Mouse (Mus musculus): ENCODE measurements around the gene Olfr491. TPM values are rescaled to one million over a fixed set of nuclear protein-coding genes. Genes with fewer than 3 reads are reported as not detected.

The Olfr491 gene
- polyA plus RNA-seq (2012; rRNA removed; ENCODE audit: low replicate concordance): not detected in 2 replicates

DNA sequence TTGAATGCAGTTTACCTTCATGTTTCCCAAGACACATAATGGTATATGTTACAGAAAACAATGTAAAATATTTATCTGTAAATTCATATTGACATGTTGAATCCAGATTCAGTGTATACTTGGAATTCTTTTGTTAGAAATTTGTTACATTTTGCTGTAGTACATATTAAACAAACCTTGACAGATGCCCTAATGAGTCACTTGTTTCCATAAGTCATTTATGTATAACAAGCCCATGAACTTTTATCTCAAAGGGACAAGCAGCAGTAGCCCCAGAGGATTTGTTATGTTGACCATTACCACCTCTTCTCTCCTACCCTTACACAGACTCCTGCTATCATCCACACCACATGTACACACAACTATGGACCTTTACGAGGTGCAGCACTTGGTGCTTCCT is at the start of gene Olfr491:
TSS of gene Olfr491 (plus strand) at position 301 of the 400 bp plus-strand sequence.

DNA sequence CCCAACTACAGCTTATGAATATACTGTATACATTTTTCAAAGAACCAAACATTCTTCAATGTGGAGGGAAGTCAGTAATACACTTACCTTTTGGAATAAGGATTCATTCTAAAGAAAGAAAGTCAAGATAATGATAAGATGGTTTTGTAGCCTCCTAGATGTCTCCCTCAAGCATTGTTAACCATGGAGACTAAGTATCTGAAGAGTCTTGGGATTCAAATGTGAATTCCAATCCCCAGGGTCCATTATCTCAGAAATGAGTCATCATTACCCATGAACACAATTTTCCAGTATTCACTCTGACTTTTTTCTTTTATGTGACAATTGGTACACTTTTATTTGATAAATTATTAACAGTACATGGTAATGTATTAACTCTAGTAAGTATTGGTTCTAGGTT is 24.4 kb upstream of the Olfr491 start, which contains the start of gene Olfr490:
TSS of gene Olfr490 (minus strand) at position 101 of the 400 bp plus-strand sequence.

DNA sequence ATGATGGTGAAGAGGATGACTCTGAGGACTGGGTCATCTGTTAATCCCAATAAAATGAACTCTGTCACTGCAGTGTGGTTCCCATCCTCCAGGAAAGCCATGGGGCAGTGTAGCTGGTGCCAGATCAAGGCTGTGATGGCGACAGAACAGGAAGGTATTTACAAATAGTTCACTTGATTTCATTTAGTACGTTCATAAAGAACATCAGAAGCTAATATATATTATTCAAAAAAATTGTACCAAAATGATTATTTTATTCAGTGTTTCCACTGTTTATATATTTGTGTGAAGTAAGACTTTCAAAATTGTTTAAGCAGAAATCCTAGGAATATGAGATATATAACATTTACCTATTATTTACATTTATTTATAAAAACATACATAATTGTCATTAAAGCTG is 10.3 kb downstream of the Olfr491 start, which contains the start of gene Olfr492:
TSS of gene Olfr492 (minus strand) at position 101 of the 400 bp plus-strand sequence.

DNA sequence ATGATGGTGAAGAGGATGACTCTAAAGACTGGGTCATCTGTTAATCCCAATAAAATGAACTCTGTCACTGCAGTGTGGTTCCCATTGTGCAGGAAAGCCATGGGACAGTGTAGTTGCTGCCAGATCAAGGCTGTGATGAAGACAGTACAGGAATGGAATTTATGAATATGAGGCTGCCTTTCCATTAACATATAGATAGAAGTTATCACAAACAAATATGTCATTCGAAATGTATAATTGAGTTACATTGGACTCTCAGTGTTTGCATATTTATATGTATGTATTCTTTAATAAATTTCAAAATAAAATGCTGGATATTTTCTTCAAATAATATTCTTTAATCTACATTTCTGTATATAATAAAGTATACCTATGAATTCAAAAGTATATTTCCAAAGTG is 33.6 kb downstream of the Olfr491 start, which contains the start of gene Olfr493:
TSS of gene Olfr493 (minus strand) at position 101 of the 400 bp plus-strand sequence.

DNA sequence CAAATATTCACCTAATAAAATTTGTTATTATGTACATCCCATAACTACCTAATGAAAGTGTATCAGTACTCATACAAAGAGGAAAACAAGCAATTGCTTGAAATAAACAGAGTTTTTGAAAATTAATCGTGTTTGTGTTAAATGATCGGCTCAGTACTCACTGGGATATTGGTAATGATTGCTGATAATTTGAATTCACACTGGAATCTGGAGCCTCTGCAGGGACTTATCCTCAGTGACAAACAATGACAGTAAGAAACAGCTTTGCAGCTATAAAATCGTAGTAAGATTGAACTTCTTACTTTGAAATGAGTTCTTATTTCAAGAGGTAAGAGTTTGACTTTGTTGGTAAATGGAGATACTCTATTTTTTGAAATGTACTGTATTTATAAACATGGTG is 51.8 kb downstream of the Olfr491 start, which contains the start of gene Olfr494:
TSS of gene Olfr494 (plus strand) at position 301 of the 400 bp plus-strand sequence.

Other genes starting within 250 kb of the Olfr491 start
- not detected in 2 replicates for gene Olfr480, start 246.1 kb upstream of the Olfr491 start, polyA plus RNA-seq (2012; rRNA removed; ENCODE audit: low replicate concordance)
- gene Olfr481, start 233.6 kb upstream of the Olfr491 start, polyA plus RNA-seq (2012; rRNA removed; ENCODE audit: low replicate concordance): not detected in 2 replicates
- not detected in 2 replicates for gene Olfr482, start 215.9 kb upstream of the Olfr491 start, polyA plus RNA-seq (2012; rRNA removed; ENCODE audit: low replicate concordance)
- not detected in 2 replicates for gene Olfr483, start 212.6 kb upstream of the Olfr491 start, polyA plus RNA-seq (2012; rRNA removed; ENCODE audit: low replicate concordance)
- not detected in 2 replicates for gene Olfr484, start 186.0 kb upstream of the Olfr491 start, polyA plus RNA-seq (2012; rRNA removed; ENCODE audit: low replicate concordance)
- not detected in 2 replicates for gene Olfr485, start 153.6 kb upstream of the Olfr491 start, polyA plus RNA-seq (2012; rRNA removed; ENCODE audit: low replicate concordance)
- gene Olfr486, start 140.7 kb upstream of the Olfr491 start, polyA plus RNA-seq (2012; rRNA removed; ENCODE audit: low replicate concordance): not detected in 2 replicates
- not detected in 2 replicates for gene Olfr487, start 98.8 kb upstream of the Olfr491 start, polyA plus RNA-seq (2012; rRNA removed; ENCODE audit: low replicate concordance)
- not detected in 2 replicates for gene Olfr488, start 55.1 kb upstream of the Olfr491 start, polyA plus RNA-seq (2012; rRNA removed; ENCODE audit: low replicate concordance)
- not detected in 2 replicates for gene Olfr490, start 24.5 kb upstream of the Olfr491 start, polyA plus RNA-seq (2012; rRNA removed; ENCODE audit: low replicate concordance)
- not detected in 2 replicates for gene Olfr492, start 10.2 kb downstream of the Olfr491 start, polyA plus RNA-seq (2012; rRNA removed; ENCODE audit: low replicate concordance)
- gene Olfr493, start 33.5 kb downstream of the Olfr491 start, polyA plus RNA-seq (2012; rRNA removed; ENCODE audit: low replicate concordance): not detected in 2 replicates
- not detected in 2 replicates for gene Olfr494, start 51.9 kb downstream of the Olfr491 start, polyA plus RNA-seq (2012; rRNA removed; ENCODE audit: low replicate concordance)
- gene Olfr495, start 79.7 kb downstream of the Olfr491 start, polyA plus RNA-seq (2012; rRNA removed; ENCODE audit: low replicate concordance): not detected in 2 replicates
- gene Olfr497, start 107.0 kb downstream of the Olfr491 start, polyA plus RNA-seq (2012; rRNA removed; ENCODE audit: low replicate concordance): not detected in 2 replicates
- gene Olfr498, start 151.9 kb downstream of the Olfr491 start, polyA plus RNA-seq (2012; rRNA removed; ENCODE audit: low replicate concordance): not detected in 2 replicates
- gene Olfr502, start 211.6 kb downstream of the Olfr491 start, polyA plus RNA-seq (2012; rRNA removed; ENCODE audit: low replicate concordance): not detected in 2 replicates
- gene Olfr503, start 231.1 kb downstream of the Olfr491 start, polyA plus RNA-seq (2012; rRNA removed; ENCODE audit: low replicate concordance): not detected in 2 replicates